Mouse (Mus musculus) embryonic facial prominence, embryonic 15.5 days (tissue): ENCODE data around the gene Gm9999. TPM values are rescaled to one million over a fixed set of nuclear protein-coding genes. Genes with fewer than 3 reads are reported as not detected.

ENCODE experiments used
- ATAC-seq: fragments of 200-750 bp; cut with Nextera tagmentation; 2 replicates; pipeline ENCODE4 v1.8.0; 2017; ENCODE audit warnings: low read depth, moderate TSS enrichment; ENCODE audit not compliant: insufficient number of reproducible peaks, low FRiP score, low TSS enrichment
- H3K27ac ChIP-seq: fragments of 300-500 bp; sonication (generic); replicated peaks from 2 replicates; pipeline ENCODE4 v1.5.1; 2015; ENCODE audit warnings: mild to moderate bottlenecking, inconsistent platforms
- H3K27me3 ChIP-seq: fragments of 300-500 bp; sonication (generic); 2 replicates; pipeline ENCODE4 v1.6.1; 2015; ENCODE audit warnings: inconsistent platforms
- H3K36me3 ChIP-seq: fragments of 300-500 bp; sonication (generic); 2 replicates; pipeline ENCODE4 v1.6.1; 2015; ENCODE audit warnings: mild to moderate bottlenecking, inconsistent platforms
- H3K4me1 ChIP-seq: fragments of 300-500 bp; sonication (generic); 2 replicates; pipeline ENCODE4 v1.6.1; 2015; ENCODE audit warnings: inconsistent platforms
- H3K4me2 ChIP-seq: fragments of 300-500 bp; sonication (generic); replicated peaks from 2 replicates; pipeline ENCODE4 v1.6.1; 2015; ENCODE audit warnings: mild to moderate bottlenecking, inconsistent platforms
- H3K4me3 ChIP-seq: fragments of 300-500 bp; sonication (generic); replicated peaks from 2 replicates; pipeline ENCODE4 v1.5.1; 2015; ENCODE audit warnings: mild to moderate bottlenecking, inconsistent platforms
- H3K9ac ChIP-seq: fragments of 300-500 bp; sonication (generic); 2 replicates; pipeline ENCODE4 v1.6.1; 2015; ENCODE audit warnings: inconsistent platforms
- H3K9me3 ChIP-seq: fragments of 300-500 bp; sonication (generic); replicated peaks from 2 replicates; pipeline ENCODE4 v1.6.1; 2016; ENCODE audit warnings: inconsistent platforms
- WGBS: fragments of 180-500 bp; shearing (Covaris S2); methylation state at CpG from one replicate; pipeline ENCODE4 v1.1.7; 2015; 5-methylcytosine and 5-hydroxymethylcytosine counted together
- polyA plus RNA-seq: library from polyadenylated mRNA; unstranded; fragments of >200 nt; fragmentation: Nextera tagmentation; extraction: Ambion mirVana; gene quantifications from 2 replicates; pipeline ENCODE4 v1.2.1, GENCODE M21; 2015

Gm9999 gene
- not detected in 2 replicates for polyA plus RNA-seq

DNA sequence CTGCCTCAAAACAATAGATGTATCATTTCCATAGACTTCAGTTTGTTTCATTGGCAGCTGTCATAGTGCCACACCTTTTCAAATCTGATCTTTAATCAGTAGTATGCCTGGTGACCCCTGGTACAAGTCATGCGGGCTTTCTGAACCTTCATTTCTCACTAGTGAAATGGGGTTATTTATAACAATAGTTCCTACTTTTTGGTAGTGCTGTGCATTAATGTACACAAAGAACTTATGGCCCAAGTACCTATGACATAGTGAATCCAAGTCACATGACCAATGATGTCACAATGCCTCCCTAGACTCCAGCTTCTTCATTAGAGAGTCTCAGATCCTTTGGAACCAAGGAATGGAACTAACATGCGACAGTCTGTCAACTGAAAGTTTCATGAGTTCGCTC, at the start of gene Gm9999:
TSS of gene Gm9999 (plus strand) at position 301 of the 400 bp plus-strand sequence.
- H3K27ac ChIP-seq: no peak within 1 kb of the TSS
- no peak within 1 kb of the TSS for H3K4me2 ChIP-seq
- no peaks in the 10 kb centered on the region for H3K36me3 ChIP-seq
- ATAC-seq: no peak
- peaks cover 11% of the 10 kb centered on the region; the same call in 1 of the 2 replicates for H3K4me1 ChIP-seq
- H3K27me3 ChIP-seq: no peaks in the 10 kb centered on the region
- H3K9me3 ChIP-seq: no peaks in the 10 kb centered on the region
- 90% methylated on average over 3 of the region's 3 CpGs for WGBS
- H3K9ac ChIP-seq: no peak within 1 kb of the TSS
- H3K4me3 ChIP-seq: no peak within 1 kb of the TSS

DNA sequence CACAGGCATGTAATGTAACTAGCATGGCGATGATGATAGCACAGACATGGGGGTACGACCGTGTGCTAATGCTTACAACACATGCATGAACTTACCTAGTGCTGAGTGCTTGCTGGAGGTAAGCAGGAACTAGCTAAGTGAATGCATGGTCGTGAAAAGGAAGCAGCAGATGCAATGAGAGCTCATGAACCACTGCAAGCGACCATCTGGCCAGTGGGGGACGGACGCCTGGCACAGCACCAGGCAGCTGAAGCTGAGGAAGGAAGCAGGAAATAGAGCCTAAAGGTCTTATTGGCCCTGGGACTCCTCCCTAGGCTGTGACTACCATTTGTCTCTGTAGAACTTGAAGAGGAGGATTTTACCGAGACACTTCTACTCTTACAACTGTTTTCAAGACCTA, 48.6 kb upstream of the Gm9999 start:
- no peak overlapping the region for H3K4me3 ChIP-seq
- H3K9ac ChIP-seq: no peak overlapping the region
- ATAC-seq: no peak
- H3K4me1 ChIP-seq: no peaks in the 10 kb centered on the region
- H3K9me3 ChIP-seq: no peaks in the 10 kb centered on the region
- H3K4me2 ChIP-seq: no peak overlapping the region
- H3K36me3 ChIP-seq: peaks cover 57% of the 10 kb centered on the region
- no peaks in the 10 kb centered on the region for H3K27me3 ChIP-seq
- 84% methylated on average over 8 of the region's 8 CpGs for WGBS
- H3K27ac ChIP-seq: no peak overlapping the region

DNA sequence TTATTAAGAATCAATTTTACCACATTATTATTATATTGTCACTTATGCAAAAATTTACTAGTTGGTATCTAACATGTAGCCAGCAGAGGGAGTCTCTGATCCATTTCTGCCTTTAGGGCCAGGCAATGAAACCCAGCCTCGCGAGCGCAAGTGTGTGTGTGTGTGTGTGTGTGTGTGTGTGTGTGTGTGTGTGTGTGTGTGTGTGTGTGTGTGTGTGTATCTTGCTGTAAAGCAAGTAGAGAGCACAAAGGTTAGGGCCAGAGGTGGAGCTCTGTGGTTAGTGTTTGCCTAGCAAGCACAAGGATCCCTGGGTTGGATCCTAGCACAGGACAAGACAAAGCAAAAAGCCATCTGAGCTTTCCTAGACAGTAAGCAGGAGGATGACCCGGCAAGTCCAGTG, 47.5 kb upstream of the Gm9999 start:
- Histone ChIP-seq H3K9me3 (no peaks in the 10 kb centered on the region), H3K27me3 (no peaks in the 10 kb centered on the region), H3K4me1 (no peaks in the 10 kb centered on the region), H3K36me3 (peaks cover 61% of the 10 kb centered on the region), H3K4me2 (no peak overlapping the region), H3K27ac (no peak overlapping the region), H3K4me3 (no peak overlapping the region), H3K9ac (no peak overlapping the region)
- ATAC-seq: no peak
- WGBS: 47% methylated on average over 4 of the region's 4 CpGs

- H3K27ac ChIP-seq: 0 out of 2 replicates have a peak within 1 kb of the TSS, but pooled peaks have one; percentile 30
- 1% methylated on average over 51 of the region's 51 CpGs for WGBS
- peak within 1 kb of the TSS; percentile 74 for H3K4me3 ChIP-seq
- peaks cover 4% of the 10 kb centered on the region; the same call in 1 of the 2 replicates for H3K27me3 ChIP-seq
- H3K9ac ChIP-seq: peak within 1 kb of the TSS; percentile 54
- peaks cover 16% of the 10 kb centered on the region for H3K4me1 ChIP-seq
- peak within 1 kb of the TSS; percentile 79 for H3K4me2 ChIP-seq
- H3K9me3 ChIP-seq: no peaks in the 10 kb centered on the region
- peaks cover 24% of the 10 kb centered on the region for H3K36me3 ChIP-seq
- peak; percentile 89 for ATAC-seq
These were observed 25.3 kb upstream of the Gm9999 start, which contains the start of gene Uevld for GRCm38 (mm10) chr7:46957831-46958691. Uevld (minus strand) TSS chr7:46958527.

GRCm38 (mm10) chr7:46958853-46959252, 24.5 kb upstream of the Gm9999 start:
- WGBS: 15% methylated on average over 9 of the region's 9 CpGs
- H3K4me3 ChIP-seq: peak overlapping the region; percentile 74
- peaks cover 4% of the 10 kb centered on the region; the same call in 1 of the 2 replicates for H3K27me3 ChIP-seq
- H3K9ac ChIP-seq: peak overlapping the region; percentile 54; the same call in 1 of the 2 replicates
- no peak overlapping the region for H3K27ac ChIP-seq
- peaks cover 16% of the 10 kb centered on the region for H3K36me3 ChIP-seq
- ATAC-seq: no peak
- peaks cover 20% of the 10 kb centered on the region for H3K4me1 ChIP-seq
- peak overlapping the region; percentile 79 for H3K4me2 ChIP-seq
- H3K9me3 ChIP-seq: no peaks in the 10 kb centered on the region

DNA sequence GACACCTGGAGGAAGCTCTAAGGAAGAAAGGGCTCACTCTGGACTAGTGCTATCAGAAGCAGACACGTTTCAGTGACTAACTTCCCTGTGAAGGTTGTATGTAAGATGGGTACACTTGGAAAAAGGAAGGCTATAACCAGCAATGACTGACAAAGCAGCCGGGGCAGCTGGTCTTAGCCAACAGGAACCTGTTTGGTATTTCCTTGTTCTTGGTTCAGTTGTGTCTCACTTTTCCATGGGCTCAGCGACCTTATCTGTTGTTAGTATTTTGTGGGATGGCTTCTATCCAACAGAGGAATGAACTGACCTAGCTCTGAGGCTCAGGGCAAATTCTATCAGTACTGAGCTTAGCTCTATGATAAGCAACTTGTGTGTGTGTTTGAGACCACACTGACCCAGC, 22.4 kb upstream of the Gm9999 start:
- Histone ChIP-seq H3K9me3 (no peaks in the 10 kb centered on the region), H3K27me3 (peaks cover 4% of the 10 kb centered on the region; the same call in 1 of the 2 replicates), H3K27ac (no peak overlapping the region), H3K4me2 (no peak overlapping the region), H3K9ac (no peak overlapping the region), H3K36me3 (no peaks in the 10 kb centered on the region), H3K4me3 (no peak overlapping the region), H3K4me1 (peaks cover 20% of the 10 kb centered on the region)
- WGBS: 55% methylated on average over 3 of the region's 3 CpGs
- ATAC-seq: no peak

DNA sequence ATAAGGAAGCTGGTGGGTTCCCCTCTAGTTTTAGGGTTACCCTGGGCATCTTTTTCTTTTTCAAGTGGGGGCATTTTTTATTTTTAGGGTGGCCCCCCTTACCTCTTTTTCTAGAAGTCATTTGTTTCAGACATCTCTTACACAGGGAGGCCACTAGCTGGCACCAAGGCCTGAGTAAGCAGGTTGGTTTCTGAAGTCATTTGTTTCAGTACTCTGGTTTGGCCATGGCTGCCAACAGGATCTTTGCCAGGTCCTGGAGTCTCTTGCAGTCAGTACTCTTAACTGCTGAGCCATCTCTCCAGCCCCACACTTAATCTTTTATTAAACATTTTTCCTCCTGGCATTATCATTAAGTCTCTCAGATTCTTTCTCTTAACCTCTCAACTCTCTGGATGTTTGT, 21.2 kb upstream of the Gm9999 start:
- Histone ChIP-seq H3K27ac (no peak overlapping the region), H3K9ac (no peak overlapping the region), H3K27me3 (peaks cover 4% of the 10 kb centered on the region; the same call in 1 of the 2 replicates), H3K4me1 (peaks cover 18% of the 10 kb centered on the region), H3K9me3 (no peaks in the 10 kb centered on the region), H3K4me3 (no peak overlapping the region), H3K4me2 (no peak overlapping the region), H3K36me3 (no peaks in the 10 kb centered on the region)
- no peak for ATAC-seq

DNA sequence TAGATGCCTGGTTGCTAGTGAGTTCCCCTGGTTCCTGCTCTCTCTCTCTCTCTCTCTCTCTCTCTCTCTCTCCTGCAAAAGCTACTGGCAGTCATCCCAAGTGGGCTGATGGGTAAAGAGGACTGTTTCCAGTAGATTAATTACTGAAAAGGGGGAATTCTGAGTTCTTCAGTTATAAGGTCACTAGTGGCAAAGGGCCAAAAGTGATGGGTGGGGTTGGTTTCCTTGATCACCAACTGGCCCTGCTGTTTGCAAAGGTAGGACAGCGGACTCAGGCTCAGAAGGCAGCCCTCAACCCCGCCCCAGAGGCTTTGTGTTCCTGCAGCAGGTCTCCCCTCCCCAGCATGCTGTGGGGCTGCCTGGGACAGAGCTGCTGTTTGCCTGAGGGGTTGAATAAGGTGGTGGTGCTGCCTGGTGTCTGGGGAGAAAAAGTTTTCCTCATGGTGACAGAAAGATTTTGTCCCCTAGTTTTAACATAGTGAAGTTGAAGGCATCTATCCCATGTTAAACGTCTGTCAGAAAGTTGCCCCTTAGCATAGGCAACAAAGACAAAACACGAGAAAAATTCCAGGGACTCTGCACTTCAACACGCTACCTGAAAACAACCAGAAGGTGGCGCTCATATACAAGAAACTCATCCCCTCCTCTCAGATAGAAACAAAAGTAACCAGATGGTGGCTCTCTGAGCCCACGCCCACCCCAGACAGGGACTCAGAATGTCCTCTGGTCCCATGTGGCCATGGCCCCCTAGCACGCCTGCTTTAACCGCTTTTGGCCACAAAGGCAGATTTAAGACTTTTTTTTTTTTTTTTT, 20.4 kb upstream of the Gm9999 start:
- H3K36me3 ChIP-seq: no peaks in the 10 kb centered on the region
- 0 out of 2 replicates have a peak overlapping the region, but pooled peaks have one; percentile 19 for H3K4me2 ChIP-seq
- peak; percentile 74 for ATAC-seq
- H3K27me3 ChIP-seq: peaks cover 4% of the 10 kb centered on the region; the same call in 1 of the 2 replicates
- H3K9ac ChIP-seq: no peak overlapping the region
- H3K4me3 ChIP-seq: no peak overlapping the region
- H3K4me1 ChIP-seq: peaks cover 11% of the 10 kb centered on the region
- 0% methylated on average over 9 of the region's 9 CpGs for WGBS
- 0 out of 2 replicates have a peak overlapping the region, but pooled peaks have one; percentile 1 for H3K27ac ChIP-seq
- H3K9me3 ChIP-seq: no peaks in the 10 kb centered on the region

DNA sequence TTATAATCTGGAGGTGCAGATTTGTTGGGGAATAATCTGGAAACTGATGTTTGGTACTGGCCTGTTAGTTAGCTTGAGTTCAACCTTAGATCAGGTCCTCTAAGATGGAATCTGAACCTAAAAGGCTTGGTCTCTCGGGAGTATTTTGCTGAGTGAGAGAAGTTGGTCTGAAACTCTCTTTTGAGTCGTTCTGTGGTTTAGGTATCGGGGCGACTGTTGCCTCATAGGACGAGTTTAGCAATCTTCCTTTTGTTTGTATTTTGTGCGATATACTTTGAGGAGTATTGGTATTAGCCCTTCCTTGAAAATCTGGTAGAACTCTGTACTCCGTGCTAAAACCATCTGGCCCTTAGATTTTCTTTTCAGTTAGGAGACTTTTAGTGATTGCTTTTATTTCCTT, 19.3 kb upstream of the Gm9999 start:
- WGBS: 74% methylated on average over 7 of the region's 7 CpGs
- Histone ChIP-seq H3K27me3 (peaks cover 4% of the 10 kb centered on the region; the same call in 1 of the 2 replicates), H3K4me2 (no peak overlapping the region), H3K27ac (no peak overlapping the region), H3K4me3 (no peak overlapping the region), H3K9ac (no peak overlapping the region), H3K4me1 (peaks cover 9% of the 10 kb centered on the region), H3K9me3 (no peaks in the 10 kb centered on the region), H3K36me3 (no peaks in the 10 kb centered on the region)
- no peak for ATAC-seq

- Histone ChIP-seq H3K4me2 (no peak overlapping the region), H3K27ac (no peak overlapping the region), H3K4me3 (no peak overlapping the region), H3K4me1 (no peaks in the 10 kb centered on the region), H3K9me3 (no peaks in the 10 kb centered on the region), H3K36me3 (no peaks in the 10 kb centered on the region), H3K27me3 (no peaks in the 10 kb centered on the region), H3K9ac (no peak overlapping the region)
- 88% methylated on average over 4 of the region's 4 CpGs for WGBS
- ATAC-seq: no peak
These were observed 13.5 kb upstream of the Gm9999 start for GRCm38 (mm10) chr7:46969898-46970297.

DNA sequence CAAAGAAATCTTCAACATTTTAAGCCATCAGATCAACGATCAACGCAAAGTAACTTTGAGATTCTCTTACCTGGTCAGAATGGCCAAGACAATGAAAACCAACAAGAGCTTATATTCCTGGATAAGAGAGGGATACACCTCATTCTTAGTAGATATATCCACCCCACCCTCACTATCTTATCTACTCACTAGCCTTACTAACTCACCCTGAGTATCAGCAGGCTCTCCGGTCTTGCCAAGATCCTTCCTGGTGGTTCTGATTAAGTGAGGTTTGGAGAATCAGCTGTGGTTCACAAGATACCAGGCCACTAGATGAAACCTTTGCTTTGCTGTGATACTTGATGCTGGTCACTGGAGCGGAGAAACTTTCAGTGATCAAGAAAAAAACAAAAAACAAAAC, 8.7 kb upstream of the Gm9999 start:
- Histone ChIP-seq H3K4me2 (no peak overlapping the region), H3K36me3 (no peaks in the 10 kb centered on the region), H3K27ac (no peak overlapping the region), H3K9me3 (no peaks in the 10 kb centered on the region), H3K9ac (no peak overlapping the region), H3K4me1 (no peaks in the 10 kb centered on the region), H3K27me3 (no peaks in the 10 kb centered on the region), H3K4me3 (no peak overlapping the region)
- ATAC-seq: no peak
- 96% methylated on average over 4 of the region's 4 CpGs for WGBS
